Mouse (Mus musculus) megakaryocyte-erythroid progenitor cell, adult 5-6 weeks (primary cell): ENCODE measurements around the gene Arl6. TPM values are rescaled to one million over a fixed set of nuclear protein-coding genes. Genes with fewer than 3 reads are reported as not detected.

Experiments
- ATAC-seq: replicated peaks from 2 replicates; pipeline ENCODE4 v1.8.0; 2016; ENCODE audit warnings: mild to moderate bottlenecking, inconsistent platforms; ENCODE audit not compliant: severe bottlenecking, poor library complexity, low FRiP score, low TSS enrichment
- total RNA-seq, 2 experiments: library from RNA; stranded (forward) in 1 of 2; stranded (reverse) in 1 of 2; fragments of 200-1000, 215-1000 nt in 1 of 2; fragments of >200 nt in 1 of 2; fragmentation: Nextera tagmentation in 1 of 2; gene quantifications; 2 replicates each; pipeline ENCODE4 v1.2.3; 2014 to 2017

Arl6 gene
- total RNA-seq, 2 experiments from 2014 or later, result 4.4 to 13.8 TPM

DNA sequence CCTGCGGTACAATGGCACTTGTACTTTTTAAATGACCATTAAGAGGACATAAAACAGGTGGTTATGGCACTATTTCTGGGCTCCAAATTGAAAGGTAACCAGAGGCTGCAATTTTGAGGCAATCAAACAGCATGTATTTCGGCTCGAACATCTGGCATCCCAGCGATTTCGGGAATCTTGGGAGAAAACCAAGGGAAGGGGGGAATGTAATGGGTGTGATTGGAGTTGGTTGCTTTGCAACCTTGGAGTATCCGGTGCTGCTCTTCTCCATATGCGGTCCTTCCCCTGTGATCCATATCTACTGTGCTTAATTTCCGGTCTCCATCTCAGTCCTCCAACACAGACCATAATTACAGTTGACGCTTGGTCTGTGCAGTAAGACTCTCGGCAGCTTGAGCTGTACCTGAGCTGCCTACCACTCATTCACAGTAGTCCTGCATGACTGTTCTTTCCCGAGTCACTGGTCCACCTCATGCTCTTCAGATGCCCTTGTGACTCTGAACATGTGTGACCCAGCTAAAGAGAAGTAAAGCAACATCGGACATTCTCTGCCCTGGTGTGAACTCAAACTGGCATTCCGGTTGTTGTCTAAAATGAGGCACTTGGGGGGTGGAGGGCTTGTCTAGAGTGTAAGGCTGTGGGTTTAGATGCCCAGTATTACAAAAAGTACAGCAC lies 50.7 kb downstream of the Arl6 start:
- no peak for ATAC-seq

GRCm38 (mm10) chr16:59587816-59588215 lies 51.4 kb downstream of the Arl6 start:
- ATAC-seq, result no peak

DNA sequence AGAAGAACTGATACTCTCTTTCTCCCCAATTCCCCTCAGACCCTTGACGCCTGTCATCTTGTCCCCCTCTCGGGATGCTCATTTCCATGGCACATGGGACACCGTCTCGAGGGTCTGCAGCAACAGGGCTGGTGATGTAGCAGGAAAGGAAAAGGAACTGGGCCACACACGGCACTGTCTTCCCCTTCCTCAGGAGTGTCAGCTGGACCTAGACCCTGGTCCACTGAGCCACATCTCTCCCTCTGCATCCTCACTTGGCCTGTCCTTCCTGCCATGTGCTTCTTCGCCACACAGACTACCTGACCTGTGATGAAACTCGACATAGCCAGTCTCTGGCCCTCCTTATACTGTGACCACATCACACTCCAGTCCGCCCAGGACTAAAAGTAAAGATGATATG lies 52.3 kb downstream of the Arl6 start:
- no peak for ATAC-seq

DNA sequence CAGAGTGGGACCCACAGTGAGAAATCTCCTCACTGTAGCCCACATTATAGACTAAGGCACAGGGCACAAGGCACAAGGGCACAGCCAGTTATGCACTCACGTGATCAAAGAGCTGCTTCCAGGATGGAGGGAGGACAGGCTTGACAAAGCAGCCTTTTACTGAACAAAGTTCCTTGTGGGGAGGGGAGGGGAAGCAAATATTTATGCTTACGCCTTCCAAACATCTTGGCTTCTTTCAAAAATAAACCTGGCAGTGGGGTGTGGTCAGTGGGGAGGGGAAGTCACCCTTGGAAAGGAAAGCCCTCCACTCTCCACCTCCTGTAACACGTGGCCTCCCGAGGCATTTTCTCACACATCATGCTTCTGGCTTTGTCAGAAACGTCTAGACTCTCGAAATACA lies 52.9 kb downstream of the Arl6 start:
- ATAC-seq, result no peak

DNA sequence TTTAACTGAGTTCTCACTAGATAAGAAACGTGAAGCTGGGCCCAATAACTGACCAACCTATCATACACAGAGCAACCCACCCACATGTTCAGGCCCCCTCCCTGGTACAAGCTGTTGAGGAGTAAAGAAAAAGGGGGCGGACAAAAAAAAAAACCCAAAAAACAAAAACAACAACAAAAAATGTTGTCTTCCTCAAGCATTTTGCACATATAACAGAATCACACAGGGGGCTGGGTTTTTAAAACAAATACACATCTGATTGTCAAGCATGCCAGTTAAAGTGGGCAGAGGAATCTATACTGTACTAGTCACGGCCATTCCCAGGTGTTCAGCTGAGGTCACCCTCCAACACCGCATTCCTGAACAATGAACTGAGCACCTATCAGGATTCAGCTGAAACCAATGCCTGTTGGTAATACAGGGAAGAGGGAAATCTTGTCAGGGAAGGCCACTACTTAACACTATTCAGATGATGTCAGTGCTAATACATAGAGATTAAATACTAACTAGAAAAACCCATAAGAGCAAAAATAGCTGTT lies 53.4 kb downstream of the Arl6 start:
- no peak for ATAC-seq

DNA sequence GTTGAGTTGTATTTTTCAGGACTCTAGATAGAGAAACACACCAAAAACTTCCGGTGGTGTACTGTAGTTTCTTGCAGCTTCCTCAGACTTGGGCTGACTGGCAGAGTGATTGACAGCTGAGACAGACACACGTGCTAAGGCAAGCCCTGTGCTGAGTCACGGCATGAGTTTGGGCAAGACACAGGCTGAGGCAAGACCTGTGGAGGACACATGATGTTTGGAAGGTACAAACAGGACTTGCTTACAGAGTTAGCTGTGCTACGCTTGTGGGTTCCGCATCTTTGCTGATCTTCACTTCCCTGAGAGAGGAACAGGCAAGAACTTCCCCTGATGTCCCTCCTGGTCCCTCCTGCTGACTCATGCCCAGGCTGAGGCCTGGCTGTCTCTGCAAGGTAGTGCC lies 55.7 kb downstream of the Arl6 start:
- no peak for ATAC-seq

DNA sequence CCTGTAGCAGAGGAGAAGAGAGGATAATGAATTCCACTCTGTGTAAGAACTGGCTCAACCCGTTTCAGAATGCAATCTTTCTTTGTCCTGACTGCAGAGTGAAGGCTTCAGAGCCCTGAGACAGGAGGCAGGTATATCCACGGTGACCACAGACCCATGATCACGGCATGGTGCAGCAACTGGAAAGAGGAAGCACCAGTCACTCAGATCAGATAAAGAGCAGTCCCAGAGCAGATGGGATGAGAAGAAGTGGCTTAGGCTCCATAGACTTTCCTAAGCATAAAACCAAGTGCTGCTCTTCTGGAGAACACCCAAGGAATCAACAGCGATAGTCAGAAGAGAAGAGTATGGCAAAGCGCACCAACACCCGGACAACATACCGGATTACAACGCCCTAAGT lies 60.0 kb downstream of the Arl6 start:
- no peak for ATAC-seq

- ATAC-seq, result no peak
Observed at GRCm38 (mm10) chr16:59573961-59574360, 65.2 kb downstream of the Arl6 start.

DNA sequence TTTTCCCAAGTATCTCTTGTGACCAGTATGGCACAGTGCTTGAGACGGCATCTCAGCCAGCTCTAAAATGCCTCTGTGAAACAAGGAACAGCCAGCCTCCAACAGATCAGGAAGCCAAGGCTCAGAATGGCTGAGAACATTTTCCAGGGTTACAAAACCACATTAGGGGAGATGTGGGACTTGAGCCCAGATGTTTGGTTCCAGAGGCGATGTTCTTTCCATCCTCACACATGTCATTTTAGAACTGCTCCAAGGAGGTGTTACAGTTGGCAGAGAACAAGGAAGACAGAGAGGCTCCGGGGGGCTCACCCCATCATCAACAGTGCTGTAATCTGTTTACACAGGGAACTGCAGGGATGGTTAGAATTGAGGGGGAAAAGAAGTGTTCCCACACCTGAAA lies 66.5 kb downstream of the Arl6 start:
- no peak for ATAC-seq

GRCm38 (mm10) chr16:59570807-59571206 lies 68.4 kb downstream of the Arl6 start:
- ATAC-seq, result no peak

DNA sequence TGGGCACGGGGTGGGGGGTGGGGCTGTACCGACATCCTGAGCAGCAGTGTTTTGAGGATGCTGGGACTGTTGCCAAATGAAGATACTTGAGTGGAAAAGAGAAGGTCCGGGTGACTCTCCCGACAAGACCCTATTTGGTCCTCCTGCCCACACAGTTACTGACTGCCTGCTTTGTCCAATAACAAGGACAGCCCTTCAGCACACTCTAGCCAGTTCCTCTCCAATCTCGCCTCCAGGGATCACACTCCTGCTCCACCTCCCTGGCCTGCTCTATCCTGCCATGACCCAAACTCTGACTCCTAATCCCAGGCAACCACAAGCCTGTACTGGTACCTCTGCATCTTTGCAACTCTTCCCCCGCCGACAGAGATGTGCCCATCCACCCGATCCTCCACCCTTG lies 69.4 kb downstream of the Arl6 start:
- no peak for ATAC-seq

- ATAC-seq, result no peak
Observed at GRCm38 (mm10) chr16:59567721-59568381, 71.3 kb downstream of the Arl6 start.

- ATAC-seq, result no peak
Observed at GRCm38 (mm10) chr16:59566437-59566836, 72.8 kb downstream of the Arl6 start.

DNA sequence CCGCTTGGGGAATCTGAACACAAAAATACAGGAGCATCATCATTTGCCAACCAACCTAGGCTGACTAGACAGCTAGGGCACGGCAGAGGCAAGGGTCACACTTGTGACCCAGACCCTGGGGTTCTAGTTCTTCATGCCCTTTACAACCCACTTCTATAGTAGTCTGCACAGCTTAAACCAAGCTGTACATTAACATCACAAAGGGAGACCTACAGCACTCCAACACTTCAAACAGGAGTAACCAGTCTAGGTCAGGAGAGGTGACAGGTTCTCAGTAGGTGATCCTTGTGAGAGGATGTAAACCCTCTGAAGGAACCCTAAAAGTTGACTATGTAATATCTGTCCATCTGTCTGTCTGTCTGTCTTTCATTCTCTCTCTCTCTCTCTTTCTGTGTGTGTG lies 73.6 kb downstream of the Arl6 start:
- ATAC-seq, result no peak

- ATAC-seq, result no peak
Observed at GRCm38 (mm10) chr16:59564025-59564424, 75.2 kb downstream of the Arl6 start.

Other genes starting within 250 kb of the Arl6 start
- gene Gabrr3, start 232.1 kb downstream of the Arl6 start, total RNA-seq (2014; fragmentation: Nextera tagmentation), result not detected in 2 replicates
- not detected in 2 replicates for gene Gabrr3, start 232.1 kb downstream of the Arl6 start, total RNA-seq (2017)
- 42.7 and 62.1 TPM in 2 replicates for gene Riox2, start 167.6 kb downstream of the Arl6 start, total RNA-seq (2014; fragmentation: Nextera tagmentation)
- 73.2 and 88.1 TPM in 2 replicates for gene Riox2, start 167.6 kb downstream of the Arl6 start, total RNA-seq (2017)
- 1.1 TPM in 1 of 2 replicates, not detected in the other for gene Crybg3, start 38.4 kb downstream of the Arl6 start, total RNA-seq (2014; fragmentation: Nextera tagmentation)
- 1.2 and 3.9 TPM in 2 replicates for gene Crybg3, start 38.4 kb downstream of the Arl6 start, total RNA-seq (2017)